Mouse (Mus musculus) adrenal gland, postnatal 36 days (tissue): ENCODE data around the gene Tmem63a. TPM values are rescaled to one million over a fixed set of nuclear protein-coding genes. Genes with fewer than 3 reads are reported as not detected.

Experiments
- DNase-seq, 2 experiments: peaks; one replicate each; pipeline ENCODE4 v3.0.0; 2021; ENCODE audit warnings: mixed read lengths in 1 of 2
- total RNA-seq, 2 experiments: library from RNA; stranded (reverse); gene quantifications; 2 replicates each; pipeline ENCODE4 v1.2.3; 2021

The Tmem63a gene
- total RNA-seq, 2 experiments from 2014 or later = 52.6 to 80.8 TPM

DNA sequence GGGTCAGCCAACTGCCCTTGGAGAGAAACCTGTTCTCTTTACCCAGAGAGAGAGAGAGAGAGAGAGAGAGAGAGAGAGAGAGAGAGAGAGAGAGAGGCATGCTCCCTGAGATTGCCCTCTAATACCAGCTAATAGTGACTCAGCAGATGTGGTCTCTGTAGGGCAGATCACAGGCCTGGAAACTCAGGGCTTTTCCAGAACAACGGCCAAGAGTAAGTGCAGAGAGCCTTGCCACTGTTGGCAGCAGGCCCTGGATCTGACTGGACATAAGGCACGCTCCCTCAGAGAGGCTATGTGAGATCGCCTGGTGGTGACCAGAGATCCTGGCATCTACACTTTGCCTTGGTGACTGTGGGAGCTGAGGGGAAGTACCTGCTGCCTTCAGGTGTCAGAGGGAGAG is 67.6 kb downstream of the Tmem63a start:
- DNase-seq = peak; percentile 89 to 92

DNA sequence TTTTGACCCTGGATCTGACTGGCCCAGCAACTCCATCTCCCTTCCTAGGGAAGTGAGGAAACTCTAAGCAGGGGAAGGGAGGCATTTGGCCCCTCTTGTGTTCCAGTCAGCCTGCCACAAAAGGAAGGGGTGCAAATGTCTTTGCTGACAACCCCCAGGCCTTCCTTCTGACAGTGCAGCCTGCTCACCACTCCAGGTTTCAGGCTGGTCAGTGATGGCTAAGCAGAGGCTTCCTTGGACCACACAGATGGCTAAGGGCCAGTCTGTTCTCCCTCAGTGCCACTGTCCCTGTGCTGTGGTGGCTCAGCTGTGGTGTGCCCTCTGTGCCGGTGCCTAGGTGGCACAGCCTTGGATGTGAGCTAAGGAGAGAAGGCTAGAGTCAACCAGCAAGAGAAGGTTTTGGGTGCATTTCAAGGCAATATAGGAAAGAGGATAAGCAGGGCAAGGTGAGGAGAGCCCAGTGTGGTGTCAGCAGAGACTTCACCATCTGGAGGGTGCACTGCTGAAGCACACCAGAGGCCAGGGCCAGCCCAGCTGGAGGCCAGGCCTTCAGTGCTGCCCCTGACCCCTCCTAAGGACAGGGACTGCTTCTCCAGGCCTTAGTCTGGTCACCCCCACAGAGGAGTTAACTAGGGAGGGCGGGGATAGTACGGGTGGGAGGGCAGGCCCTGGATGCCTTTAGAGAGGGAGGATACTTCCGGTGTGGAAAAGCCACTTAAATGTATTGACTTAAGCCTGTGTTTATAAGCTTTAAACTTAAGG is 68.2 kb downstream of the Tmem63a start:
- peak in 1 of 2 experiments; percentile 38 for DNase-seq

GRCm38 (mm10) chr1:181011601-181012000 is 69.5 kb downstream of the Tmem63a start:
- no peak for DNase-seq

DNA sequence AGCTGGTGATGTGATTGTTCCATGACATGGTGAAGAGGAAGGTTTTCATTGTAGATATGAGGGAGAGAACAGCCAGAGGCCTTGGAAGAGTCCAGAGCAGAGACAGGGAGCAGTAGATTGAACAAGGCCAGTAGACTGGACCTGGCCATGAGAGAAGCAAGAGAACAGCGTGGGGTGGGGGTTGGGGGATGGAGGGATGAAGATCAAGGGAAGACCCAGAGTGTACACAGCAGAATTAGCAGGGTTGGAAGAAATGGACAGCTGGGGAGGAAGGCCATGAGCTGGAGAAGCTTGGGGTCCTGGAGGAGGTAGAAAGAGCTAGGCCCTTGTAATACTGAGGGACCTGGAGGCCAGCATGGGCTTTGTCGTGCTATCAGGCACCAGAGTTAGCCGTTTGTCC is 70.3 kb downstream of the Tmem63a start:
- DNase-seq = no peak

DNA sequence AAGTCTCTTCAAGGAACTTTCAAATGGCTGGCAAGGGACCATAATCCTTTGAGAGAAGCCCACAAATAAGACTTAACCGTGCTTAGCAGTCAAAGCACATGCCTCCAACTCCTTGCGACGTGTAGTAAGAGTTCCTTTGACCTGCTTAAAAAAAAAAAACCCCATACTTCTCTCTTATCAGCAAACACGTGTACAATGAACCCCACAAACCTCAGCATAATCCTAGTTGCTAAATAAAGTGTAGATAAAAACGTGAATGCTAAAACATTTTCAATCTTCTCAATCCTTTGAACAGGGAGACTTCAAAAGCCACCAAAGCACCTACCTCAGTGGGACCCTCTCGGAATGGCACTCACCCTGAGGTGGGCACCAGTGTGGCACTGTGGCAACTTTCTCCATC is 71.3 kb downstream of the Tmem63a start:
- no peak for DNase-seq

GRCm38 (mm10) chr1:181014731-181015500 is 72.8 kb downstream of the Tmem63a start:
- peak; percentile 48 to 71 for DNase-seq

DNA sequence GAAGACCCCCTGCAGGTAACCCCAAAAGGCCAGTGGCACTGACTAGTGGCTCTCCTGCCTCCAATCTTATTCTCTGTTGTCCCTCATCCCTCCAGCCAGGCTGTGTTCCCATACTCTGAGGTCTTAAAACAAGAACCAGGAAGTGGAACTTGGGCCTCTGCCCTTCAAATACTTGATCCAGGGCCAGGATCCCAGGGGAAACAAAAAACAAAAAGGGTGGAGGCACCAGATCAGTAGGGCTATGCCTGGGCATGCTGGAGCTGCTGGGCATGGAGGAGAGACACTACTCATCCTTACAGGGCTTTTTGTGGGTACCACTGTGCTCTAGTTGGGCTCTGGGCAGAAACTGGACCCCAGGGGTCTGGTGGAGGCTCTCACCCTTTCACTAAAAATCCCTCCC is 73.4 kb downstream of the Tmem63a start:
- peak; percentile 68 to 76 for DNase-seq

DNA sequence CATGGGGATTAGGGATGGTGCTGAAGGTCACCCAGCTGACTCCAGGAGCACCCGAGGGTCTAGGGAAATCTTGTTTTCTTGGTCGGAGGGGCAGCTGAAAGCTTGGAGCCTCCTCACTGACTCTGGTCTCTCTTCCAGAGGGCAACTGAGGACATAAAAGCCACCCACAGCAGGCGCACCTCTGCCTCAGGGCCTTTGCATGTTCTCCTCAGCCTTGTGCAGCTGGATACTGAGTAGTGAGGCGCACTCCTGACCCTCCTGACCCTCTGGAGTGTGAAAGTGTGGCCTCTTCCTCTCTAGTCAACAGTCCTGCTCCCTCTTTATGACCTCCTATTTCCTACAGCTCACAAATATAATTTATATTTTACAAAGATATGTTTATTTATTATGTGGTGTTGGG is 73.9 kb downstream of the Tmem63a start:
- no peak for DNase-seq

DNA sequence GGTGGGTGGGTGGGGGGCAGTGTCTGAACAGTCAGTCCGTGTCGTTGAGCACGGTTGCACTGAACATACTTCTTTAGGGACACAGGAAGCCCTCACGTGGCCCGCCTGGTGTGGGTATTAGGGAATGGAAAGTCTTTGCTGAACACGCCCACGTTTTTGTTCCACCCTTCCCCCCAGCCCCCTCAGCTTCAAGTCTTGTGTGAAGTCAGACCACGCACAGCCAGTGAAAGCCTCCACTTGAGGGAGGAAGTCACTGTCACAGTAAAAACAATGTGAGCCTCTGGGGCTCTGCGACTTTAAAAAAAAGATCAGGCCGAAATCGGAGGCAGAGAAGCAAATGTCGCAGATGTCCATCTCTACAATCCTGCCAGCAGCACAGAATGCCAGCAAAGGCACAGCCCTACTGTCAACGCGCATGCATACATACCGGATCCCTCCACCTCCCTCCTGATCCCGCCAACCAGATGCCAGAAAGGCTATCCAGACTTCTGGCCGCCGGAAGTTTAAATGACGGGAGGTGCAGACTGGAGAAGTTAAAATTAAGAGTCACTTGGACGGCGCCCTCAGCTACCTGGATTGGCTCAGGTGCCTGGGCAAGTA is 74.5 kb downstream of the Tmem63a start:
- DNase-seq = peak; percentile 79 to 86

- DNase-seq = peak; percentile 84 to 91
Measured at GRCm38 (mm10) chr1:181017212-181017711, 75.1 kb downstream of the Tmem63a start.

- DNase-seq = no peak
Measured at GRCm38 (mm10) chr1:181017890-181018420, 75.8 kb downstream of the Tmem63a start.

GRCm38 (mm10) chr1:181020756-181021487 is 78.8 kb downstream of the Tmem63a start, which contains the start of gene Ephx1:
Gene Ephx1 (minus strand): TSS chr1:181020904.
- DNase-seq = peak in 1 of 2 experiments; percentile 35

DNA sequence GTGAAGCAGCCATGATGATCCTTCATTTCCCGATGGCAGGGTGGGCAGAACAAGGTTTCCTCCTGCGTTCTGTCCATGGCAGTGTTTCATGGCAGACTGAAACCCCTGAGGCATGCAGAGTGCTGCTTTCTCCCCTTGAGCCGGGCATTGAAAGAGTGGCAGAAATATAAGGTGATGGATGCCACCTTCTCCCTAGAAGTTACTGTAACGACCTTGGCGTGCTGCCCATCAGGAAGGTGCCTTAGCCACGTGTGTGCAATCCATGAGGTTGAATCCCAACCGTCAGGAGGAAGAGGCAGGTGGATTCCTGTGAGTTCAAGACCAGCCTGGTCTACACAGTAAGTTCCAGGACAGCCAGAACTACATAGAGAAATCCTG is 79.3 kb downstream of the Tmem63a start:
- no peak for DNase-seq

- DNase-seq = peak; percentile 62 to 82
Measured at GRCm38 (mm10) chr1:181022265-181022664, 80.1 kb downstream of the Tmem63a start.

Other genes starting within 250 kb of the Tmem63a start
- gene Mixl1, start 245.3 kb upstream of the Tmem63a start, total RNA-seq = not detected
- gene Acbd3, start 216.3 kb upstream of the Tmem63a start, total RNA-seq = 10 to 100 TPM; 48.6 to 54.3 TPM
- gene H3f3a, start 128.4 kb upstream of the Tmem63a start, total RNA-seq = 100 to 1,000 TPM; 680 to 813 TPM
- gene Sde2, start 91.2 kb upstream of the Tmem63a start, total RNA-seq = 10 to 100 TPM; 24.6 to 30.5 TPM
- gene Lefty2, start 49.2 kb upstream of the Tmem63a start, total RNA-seq = 1 to 10 TPM in 1 of 2 experiments, under 1 TPM in 1; 0.43 to 1.2 TPM
- gene Pycr2, start 38.1 kb upstream of the Tmem63a start, total RNA-seq = 10 to 100 TPM; 42.9 to 45.6 TPM
- 1 to 10 TPM; 3.4 to 9.0 TPM for gene Lefty1, start 7.3 kb upstream of the Tmem63a start, total RNA-seq
- gene Ephx1, start 78.6 kb downstream of the Tmem63a start, total RNA-seq = 100 to 1,000 TPM; 139 to 160 TPM
- not detected for gene 9130409I23Rik, start 108.9 kb downstream of the Tmem63a start, total RNA-seq
- 10 to 100 TPM; 15.8 to 18.8 TPM for gene Nvl, start 201.9 kb downstream of the Tmem63a start, total RNA-seq
- gene Cnih4, start 202.3 kb downstream of the Tmem63a start, total RNA-seq = 10 to 100 TPM; 46.1 to 60.5 TPM